Mouse (Mus musculus) embryonic facial prominence, embryonic 14.5 days (tissue): Measurements from ENCODE around the gene Spef2. TPM values are rescaled to one million over a fixed set of nuclear protein-coding genes. Genes with fewer than 3 reads are reported as not detected.

ENCODE experiments used
- ATAC-seq: fragments of 200-750 bp; cut with Nextera tagmentation; 2 replicates; pipeline ENCODE4 v1.8.0; 2017; ENCODE audit warnings: low read depth, moderate number of reproducible peaks, moderate TSS enrichment
- DNase-seq: peaks from one replicate; pipeline ENCODE4 v3.0.0-alpha.2; 2015; ENCODE audit warnings: low spot score
- H3K27ac ChIP-seq: fragments of 300-500 bp; sonication (generic); replicated peaks from 2 replicates; pipeline ENCODE4 v1.5.1; 2014; ENCODE audit warnings: low read depth, mild to moderate bottlenecking, low read length, moderate library complexity
- H3K27me3 ChIP-seq: fragments of 300-500 bp; sonication (generic); replicated peaks from 2 replicates; pipeline ENCODE4 v1.6.1; 2014; ENCODE audit warnings: low read length; ENCODE audit not compliant: control insufficient read depth, insufficient read depth
- H3K36me3 ChIP-seq: fragments of 300-500 bp; sonication (generic); 2 replicates; pipeline ENCODE4 v1.6.1; 2014; ENCODE audit warnings: low read length, mixed read lengths; ENCODE audit not compliant: control insufficient read depth, insufficient read depth
- H3K4me1 ChIP-seq: fragments of 300-500 bp; sonication (generic); 2 replicates; pipeline ENCODE4 v1.6.1; 2014; ENCODE audit warnings: antibody characterized with exemption, low read length; ENCODE audit not compliant: control insufficient read depth, insufficient read depth
- H3K4me2 ChIP-seq: fragments of 300-500 bp; sonication (generic); 2 replicates; pipeline ENCODE4 v1.6.1; 2014; ENCODE audit warnings: low read depth, mild to moderate bottlenecking, low read length, moderate library complexity, mixed read lengths
- H3K4me3 ChIP-seq: fragments of 300-500 bp; sonication (generic); 2 replicates; pipeline ENCODE4 v1.5.1; 2014; ENCODE audit warnings: low read depth, mild to moderate bottlenecking, low read length
- H3K9ac ChIP-seq: fragments of 300-500 bp; sonication (generic); 2 replicates; pipeline ENCODE4 v1.6.1; 2014; ENCODE audit warnings: low read depth, mild to moderate bottlenecking, low read length, moderate library complexity, mixed read lengths
- H3K9me3 ChIP-seq: fragments of 300-500 bp; sonication (generic); 2 replicates; pipeline ENCODE4 v1.6.1; 2016; ENCODE audit warnings: low read length; ENCODE audit not compliant: control insufficient read depth
- WGBS: fragments of 180-500 bp; shearing (Covaris S2); extraction: QIAGEN DNeasy Blood & Tissue Kit; methylation state at CpG from one replicate; pipeline ENCODE4 v1.1.7; 2014; 5-methylcytosine and 5-hydroxymethylcytosine counted together
- polyA plus RNA-seq: library from polyadenylated mRNA; unstranded; fragments of >200 nt; fragmentation: Nextera tagmentation; extraction: Ambion mirVana; gene quantifications from 2 replicates; pipeline ENCODE4 v1.2.1, GENCODE M21; 2014

Spef2 gene
- polyA plus RNA-seq, 1 experiment from 2014 or later: 2.0 TPM

DNA sequence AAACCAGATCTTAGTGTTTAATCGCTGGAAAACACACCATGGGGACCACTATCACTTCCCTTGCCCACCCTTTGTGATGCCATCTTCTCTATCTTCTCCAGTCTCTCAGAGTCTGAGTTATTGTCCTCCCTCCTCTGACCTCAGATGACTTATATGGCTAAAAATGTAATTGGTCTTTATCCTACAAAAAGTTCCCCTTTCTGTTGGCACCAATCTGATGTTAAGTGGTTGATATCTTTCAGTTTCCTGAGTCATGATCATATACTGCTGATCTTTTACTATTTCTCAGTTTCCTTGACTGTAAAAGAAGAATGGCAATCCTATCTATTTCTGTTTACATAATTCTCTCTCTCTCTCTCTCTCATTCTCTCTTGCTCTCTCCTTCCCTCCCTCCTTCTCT, 119.0 kb downstream of the Spef2 start:
- H3K27ac ChIP-seq: no peak overlapping the region
- no peak for DNase-seq
- H3K4me2 ChIP-seq: no peak overlapping the region
- no peaks in the 10 kb centered on the region for H3K27me3 ChIP-seq
- 74% methylated on average over 1 of the region's 1 CpGs for WGBS
- no peaks in the 10 kb centered on the region for H3K4me1 ChIP-seq
- no peak overlapping the region for H3K9ac ChIP-seq
- no peak for ATAC-seq
- H3K9me3 ChIP-seq: no peaks in the 10 kb centered on the region
- H3K4me3 ChIP-seq: no peak overlapping the region
- H3K36me3 ChIP-seq: no peaks in the 10 kb centered on the region

DNA sequence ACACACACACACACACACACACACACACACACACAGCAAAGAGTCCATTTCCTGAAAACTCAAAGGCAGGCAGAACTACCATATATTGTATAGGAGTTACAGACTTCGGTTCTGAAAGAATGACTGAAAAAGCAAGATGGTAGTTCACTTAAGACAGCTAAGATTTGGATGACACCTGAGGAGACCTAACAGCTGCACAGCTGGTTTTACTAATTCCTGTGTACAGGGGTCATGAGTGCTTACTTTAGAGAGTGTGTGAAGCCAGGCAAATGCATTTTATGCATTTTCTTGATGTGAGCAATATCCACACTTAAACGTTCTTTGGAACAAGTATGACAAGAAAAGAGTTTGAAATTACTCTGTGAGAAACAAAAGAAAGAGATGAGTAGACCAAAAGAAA, 124.0 kb downstream of the Spef2 start:
- H3K27me3 ChIP-seq: no peaks in the 10 kb centered on the region
- no peaks in the 10 kb centered on the region for H3K4me1 ChIP-seq
- no peak overlapping the region for H3K4me2 ChIP-seq
- no peak overlapping the region for H3K27ac ChIP-seq
- H3K36me3 ChIP-seq: no peaks in the 10 kb centered on the region
- 66% methylated on average over 2 of the region's 2 CpGs for WGBS
- no peaks in the 10 kb centered on the region for H3K9me3 ChIP-seq
- no peak overlapping the region for H3K4me3 ChIP-seq
- DNase-seq (no peak), ATAC-seq (no peak)
- no peak overlapping the region for H3K9ac ChIP-seq

DNA sequence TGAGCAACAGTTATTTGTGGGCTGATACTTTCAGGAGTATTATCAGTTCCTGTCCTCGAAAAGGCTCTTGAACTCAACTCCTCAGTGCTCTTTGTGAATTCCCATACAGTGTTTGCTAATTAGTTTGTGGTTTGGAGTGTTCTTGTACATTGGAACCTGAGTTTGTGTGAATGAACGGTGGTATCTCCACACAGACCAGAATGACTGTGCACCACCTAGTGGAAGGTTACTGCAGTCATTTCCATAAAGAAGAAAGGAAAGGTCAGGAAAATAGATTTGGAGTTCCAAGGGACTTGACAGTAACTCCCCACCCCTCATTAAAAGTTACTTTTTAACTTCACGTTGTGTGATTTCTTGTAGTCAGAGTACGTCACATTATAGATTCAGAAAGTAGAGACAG, 140.5 kb downstream of the Spef2 start:
- H3K4me3 ChIP-seq: no peak overlapping the region
- no peaks in the 10 kb centered on the region for H3K4me1 ChIP-seq
- H3K9ac ChIP-seq: no peak overlapping the region
- ATAC-seq (no peak), DNase-seq (no peak)
- H3K27me3 ChIP-seq: no peaks in the 10 kb centered on the region
- H3K27ac ChIP-seq: no peak overlapping the region
- no peaks in the 10 kb centered on the region for H3K36me3 ChIP-seq
- no peak overlapping the region for H3K4me2 ChIP-seq
- H3K9me3 ChIP-seq: no peaks in the 10 kb centered on the region
- WGBS: 75% methylated on average over 4 of the region's 4 CpGs

DNA sequence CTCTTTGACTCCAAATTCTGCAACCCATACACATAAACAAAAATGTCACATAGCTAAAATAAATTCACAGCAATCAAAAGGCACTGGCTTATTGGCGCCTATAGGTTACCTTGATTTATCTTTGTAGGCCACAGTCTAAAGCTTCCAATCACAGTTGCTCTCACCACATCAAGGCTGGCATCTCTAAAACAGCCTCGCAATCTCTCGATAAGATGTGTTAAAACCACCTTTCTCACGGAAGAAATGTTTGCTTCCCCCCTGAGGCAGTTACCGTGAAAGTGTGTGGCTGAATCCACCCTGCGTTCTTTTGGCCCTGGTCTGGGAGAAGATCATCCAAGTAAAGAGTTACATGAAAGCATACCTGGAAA, 148.6 kb downstream of the Spef2 start:
- no peak for DNase-seq
- Histone ChIP-seq H3K9ac (no peak overlapping the region), H3K27me3 (no peaks in the 10 kb centered on the region), H3K9me3 (no peaks in the 10 kb centered on the region), H3K4me2 (no peak overlapping the region), H3K4me3 (no peak overlapping the region), H3K4me1 (no peaks in the 10 kb centered on the region), H3K36me3 (no peaks in the 10 kb centered on the region), H3K27ac (no peak overlapping the region)
- no peak for ATAC-seq
- 82% methylated on average over 6 of the region's 6 CpGs for WGBS

DNA sequence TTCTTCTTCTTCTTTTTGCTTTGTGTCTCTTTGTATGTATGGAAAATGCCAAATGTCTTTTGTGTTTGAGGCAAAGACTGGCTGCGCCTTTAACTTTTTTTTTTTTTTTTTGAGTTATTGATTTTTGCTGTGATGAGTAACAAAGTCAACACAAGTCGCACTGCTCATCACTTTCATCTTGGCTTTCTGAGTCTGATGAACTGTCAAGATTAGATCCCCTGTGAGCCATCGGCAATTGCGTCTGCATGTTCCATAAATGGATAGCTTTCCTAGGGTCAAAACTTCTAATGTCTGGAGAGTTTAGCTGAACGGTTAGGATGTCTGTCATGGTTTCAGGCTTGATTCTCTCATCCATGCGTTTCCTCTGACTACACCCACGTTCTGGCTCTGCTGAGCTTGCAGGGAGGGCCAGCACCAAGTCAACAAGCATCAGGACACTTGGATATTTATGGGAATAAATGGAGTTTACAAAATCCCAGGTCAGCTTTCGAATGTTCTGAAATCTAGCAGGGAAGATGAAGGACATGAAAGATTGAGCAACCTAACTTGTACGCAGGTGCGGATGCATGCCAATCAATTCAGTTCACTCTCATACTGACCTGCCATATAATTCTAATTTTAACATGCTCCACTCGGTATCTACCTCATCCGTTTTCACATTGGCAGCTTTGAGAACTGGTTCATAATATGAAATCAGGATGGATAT, 149.1 kb downstream of the Spef2 start:
- WGBS: 81% methylated on average over 12 of the region's 12 CpGs
- no peak overlapping the region for H3K4me3 ChIP-seq
- H3K9me3 ChIP-seq: no peaks in the 10 kb centered on the region
- H3K4me2 ChIP-seq: no peak overlapping the region
- ATAC-seq (no peak), DNase-seq (no peak)
- H3K9ac ChIP-seq: no peak overlapping the region
- H3K4me1 ChIP-seq: no peaks in the 10 kb centered on the region
- no peaks in the 10 kb centered on the region for H3K27me3 ChIP-seq
- no peaks in the 10 kb centered on the region for H3K36me3 ChIP-seq
- no peak overlapping the region for H3K27ac ChIP-seq

DNA sequence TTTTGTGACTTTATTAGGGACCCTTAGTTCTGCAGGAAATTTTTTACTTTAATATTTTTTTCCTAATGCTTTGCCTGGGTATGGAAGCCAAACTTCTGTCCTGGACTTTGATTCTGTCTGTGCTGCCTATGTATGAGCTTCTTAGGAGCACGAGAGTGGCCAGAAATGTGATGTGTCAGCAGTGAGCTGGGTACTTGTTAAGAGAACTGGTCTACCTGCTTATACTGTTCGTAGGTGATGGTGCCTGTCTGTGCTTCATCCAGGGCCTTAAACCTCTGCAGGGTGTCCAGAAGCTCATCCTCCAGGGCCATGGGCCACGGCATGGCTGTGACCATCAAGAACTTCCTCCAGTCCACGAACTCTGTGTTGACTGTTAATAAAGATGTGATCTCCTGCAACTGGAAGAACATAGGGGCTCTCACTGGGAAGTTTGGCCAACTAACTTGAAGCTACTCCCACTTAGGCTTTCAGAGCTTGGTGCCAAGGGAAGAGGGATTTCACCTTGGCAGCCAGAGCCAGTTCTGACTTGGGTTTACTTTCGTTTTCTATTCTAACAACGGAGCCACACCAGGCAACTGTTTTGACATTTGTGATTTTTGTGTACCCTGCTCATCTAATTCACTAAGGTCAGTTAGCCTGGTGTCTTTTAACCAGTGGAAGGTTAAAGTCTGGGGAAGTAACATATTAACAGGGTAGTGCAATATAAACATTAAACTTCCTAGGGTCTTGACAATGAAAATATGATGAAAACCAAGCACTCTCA, 152.2 kb downstream of the Spef2 start:
- no peak for DNase-seq
- no peaks in the 10 kb centered on the region for H3K9me3 ChIP-seq
- no peaks in the 10 kb centered on the region for H3K36me3 ChIP-seq
- H3K4me1 ChIP-seq: no peaks in the 10 kb centered on the region
- no peak overlapping the region for H3K4me2 ChIP-seq
- H3K27ac ChIP-seq: no peak overlapping the region
- no peak overlapping the region for H3K4me3 ChIP-seq
- H3K9ac ChIP-seq: no peak overlapping the region
- no peak for ATAC-seq
- H3K27me3 ChIP-seq: no peaks in the 10 kb centered on the region
- 85% methylated on average over 6 of the region's 6 CpGs for WGBS

DNA sequence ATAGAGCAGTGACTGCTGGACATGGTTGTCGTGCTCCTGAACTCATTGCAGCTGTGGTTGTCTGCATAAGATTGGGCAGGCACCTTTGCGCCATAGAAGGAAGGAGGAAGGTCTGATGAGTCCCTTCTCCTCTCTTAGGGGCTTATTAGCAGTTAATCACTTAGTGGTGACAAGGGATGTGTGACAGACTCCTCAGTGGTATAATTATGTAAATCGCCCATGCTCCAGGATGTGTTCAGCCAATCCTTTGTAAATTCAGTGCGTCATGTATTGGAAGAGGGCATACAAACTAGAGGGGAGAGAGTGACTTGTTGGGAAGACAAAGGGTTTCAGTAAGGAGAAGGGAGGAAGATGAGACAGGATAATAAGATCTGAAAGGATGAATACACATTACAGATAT, 158.7 kb downstream of the Spef2 start:
- DNase-seq (no peak), ATAC-seq (no peak; the same call in 1 of the 2 replicates)
- Histone ChIP-seq H3K36me3 (no peaks in the 10 kb centered on the region), H3K9ac (no peak overlapping the region), H3K9me3 (no peaks in the 10 kb centered on the region), H3K27me3 (no peaks in the 10 kb centered on the region), H3K4me2 (no peak overlapping the region), H3K4me3 (no peak overlapping the region), H3K4me1 (no peaks in the 10 kb centered on the region), H3K27ac (no peak overlapping the region)
- WGBS: 85% methylated on average over 4 of the region's 4 CpGs

DNA sequence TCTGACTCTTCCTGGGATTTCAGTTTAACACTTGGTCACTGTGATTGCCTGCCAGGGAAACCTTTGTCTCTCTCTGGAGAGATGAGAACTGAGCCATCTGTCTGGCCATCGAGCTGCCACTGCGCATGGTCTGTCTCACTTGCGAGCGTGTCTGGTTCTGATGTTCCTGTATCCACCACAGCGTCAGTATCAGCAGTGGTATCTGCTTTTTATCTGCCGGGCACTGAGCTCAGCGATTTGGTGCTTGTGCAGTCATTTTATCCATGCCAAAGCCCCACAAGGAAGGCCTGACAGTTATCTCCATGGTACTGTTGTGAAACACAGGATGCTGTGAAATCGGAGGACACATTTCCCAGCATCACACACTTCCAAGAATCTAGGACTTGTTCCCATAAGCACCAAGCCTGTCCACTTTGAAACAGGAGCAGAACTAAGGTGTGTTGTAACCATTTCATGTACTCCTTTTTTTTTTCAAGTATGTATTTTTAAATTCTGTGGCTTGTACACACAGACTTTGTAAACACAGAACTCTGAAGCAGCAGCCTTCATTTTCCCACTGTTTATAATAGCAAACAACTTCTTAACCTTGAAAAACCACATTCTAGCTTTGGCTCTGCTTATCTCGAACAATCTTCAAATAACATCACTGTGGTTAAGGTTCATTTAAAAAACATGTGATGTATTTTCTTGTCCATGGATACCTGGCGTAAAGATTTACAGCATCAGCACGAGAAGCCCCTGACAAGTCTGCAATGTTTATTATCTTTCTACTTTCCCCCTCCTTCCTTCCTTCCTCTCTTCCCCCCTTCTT, 168.0 kb downstream of the Spef2 start:
- no peaks in the 10 kb centered on the region for H3K27me3 ChIP-seq

More for the DNA sequence above, 168.0 kb downstream of the Spef2 start:
- Histone ChIP-seq H3K27ac (no peak overlapping the region), H3K9ac (no peak overlapping the region), H3K4me1 (no peaks in the 10 kb centered on the region), H3K36me3 (no peaks in the 10 kb centered on the region), H3K4me2 (no peak overlapping the region), H3K9me3 (no peaks in the 10 kb centered on the region), H3K4me3 (no peak overlapping the region)
- ATAC-seq (no peak), DNase-seq (no peak)
- WGBS: 66% methylated on average over 11 of the region's 11 CpGs
